Mouse (Mus musculus) liver, embryonic 11.5 days (tissue): ENCODE results near the gene Cox8a. TPM values are rescaled to one million over a fixed set of nuclear protein-coding genes. Genes with fewer than 3 reads are reported as not detected.

Source experiments
- ATAC-seq: fragments of 200-750 bp; cut with Nextera tagmentation; replicated peaks from 2 replicates; pipeline ENCODE4 v1.8.0; 2017; ENCODE audit warnings: moderate number of reproducible peaks, mild to moderate bottlenecking, moderate TSS enrichment, moderate library complexity; ENCODE audit not compliant: low FRiP score
- DNase-seq: peaks from one replicate; pipeline ENCODE4 v3.0.0-alpha.2; 2017; ENCODE audit warnings: low spot score
- H3K27ac ChIP-seq: fragments of 300-500 bp; sonication (generic); 2 replicates; pipeline ENCODE4 v1.5.1; 2014; ENCODE audit warnings: mild to moderate bottlenecking, low read depth, low read length, control low read depth
- H3K27me3 ChIP-seq: fragments of 300-500 bp; sonication (generic); replicated peaks from 2 replicates; pipeline ENCODE4 v1.6.1; 2014; ENCODE audit warnings: low read length, mixed read lengths; ENCODE audit not compliant: control insufficient read depth, insufficient read depth
- H3K36me3 ChIP-seq: fragments of 300-500 bp; sonication (generic); 2 replicates; pipeline ENCODE4 v1.6.1; 2014; ENCODE audit warnings: mild to moderate bottlenecking, low read length, moderate library complexity, mixed read lengths; ENCODE audit not compliant: control insufficient read depth, insufficient read depth
- H3K4me1 ChIP-seq: fragments of 300-500 bp; sonication (generic); replicated peaks from 2 replicates; pipeline ENCODE4 v1.6.1; 2014; ENCODE audit warnings: low read length, mixed read lengths; ENCODE audit not compliant: control insufficient read depth, insufficient read depth
- H3K4me2 ChIP-seq: fragments of 300-500 bp; sonication (generic); 2 replicates; pipeline ENCODE4 v1.6.1; 2014; ENCODE audit warnings: mild to moderate bottlenecking, control low read depth, moderate library complexity
- H3K4me3 ChIP-seq: fragments of 300-500 bp; sonication (generic); 2 replicates; pipeline ENCODE4 v1.5.1; 2014; ENCODE audit warnings: low read depth, low read length, control low read depth
- H3K9ac ChIP-seq: fragments of 300-500 bp; sonication (generic); 2 replicates; pipeline ENCODE4 v1.6.1; 2014; ENCODE audit warnings: low read depth, low read length, control low read depth
- H3K9me3 ChIP-seq: fragments of 300-500 bp; sonication (generic); 2 replicates; pipeline ENCODE4 v1.6.1; 2016; ENCODE audit warnings: low read length, inconsistent platforms, mixed read lengths; ENCODE audit not compliant: control insufficient read depth
- WGBS: fragments of 180-500 bp; shearing (Covaris S2); extraction: QIAGEN DNeasy Blood & Tissue Kit; methylation state at CpG from one replicate; pipeline ENCODE4 v1.1.7; 2014; 5-methylcytosine and 5-hydroxymethylcytosine counted together
- polyA plus RNA-seq: library from polyadenylated mRNA; unstranded; fragments of >200 nt; fragmentation: Nextera tagmentation; extraction: Ambion mirVana; gene quantifications from 2 replicates; pipeline ENCODE4 v1.2.1, GENCODE M21; 2014

Cox8a gene
- polyA plus RNA-seq, 1 experiment from 2014 or later = 1,108 TPM

- no peak overlapping the region for H3K27ac ChIP-seq
- H3K27me3 ChIP-seq = no peaks in the 10 kb centered on the region
- DNase-seq (no peak), ATAC-seq (0 out of 2 replicates have a peak, but pooled peaks have one; percentile 18)
- no peak overlapping the region for H3K4me3 ChIP-seq
- no peaks in the 10 kb centered on the region for H3K9me3 ChIP-seq
- WGBS = 86% methylated on average over 9 of the region's 9 CpGs
- H3K4me2 ChIP-seq = no peak overlapping the region
- peaks cover 19% of the 10 kb centered on the region for H3K4me1 ChIP-seq
- H3K36me3 ChIP-seq = peaks cover 35% of the 10 kb centered on the region
- no peak overlapping the region for H3K9ac ChIP-seq
These were observed 20.0 kb downstream of the Cox8a start for GRCm38 (mm10) chr19:7197445-7197844.

GRCm38 (mm10) chr19:7196741-7197270 is 20.6 kb downstream of the Cox8a start:
- Histone ChIP-seq H3K4me2 (no peak overlapping the region), H3K27ac (no peak overlapping the region), H3K36me3 (peaks cover 32% of the 10 kb centered on the region), H3K4me1 (peaks cover 25% of the 10 kb centered on the region), H3K9ac (no peak overlapping the region), H3K9me3 (no peaks in the 10 kb centered on the region), H3K27me3 (no peaks in the 10 kb centered on the region), H3K4me3 (no peak overlapping the region)
- DNase-seq (peak; percentile 52), ATAC-seq (peak; percentile 45; the same call in 1 of the 2 replicates)
- 32% methylated on average over 17 of the region's 17 CpGs for WGBS

- Histone ChIP-seq H3K27me3 (no peaks in the 10 kb centered on the region), H3K9me3 (no peaks in the 10 kb centered on the region), H3K27ac (no peak overlapping the region), H3K9ac (no peak overlapping the region), H3K36me3 (peaks cover 31% of the 10 kb centered on the region), H3K4me3 (no peak overlapping the region), H3K4me2 (peak overlapping the region; percentile 7; the same call in 1 of the 2 replicates), H3K4me1 (peaks cover 28% of the 10 kb centered on the region)
- peak; percentile 24; the same call in 1 of the 2 replicates for ATAC-seq
- peak; percentile 67 for DNase-seq
- WGBS = 18% methylated on average over 33 of the region's 33 CpGs
These were observed 21.3 kb downstream of the Cox8a start for GRCm38 (mm10) chr19:7195900-7196728.

GRCm38 (mm10) chr19:7192561-7192967 is 24.9 kb downstream of the Cox8a start:
- Histone ChIP-seq H3K9me3 (no peaks in the 10 kb centered on the region), H3K4me2 (no peak overlapping the region), H3K27ac (no peak overlapping the region), H3K4me1 (peaks cover 28% of the 10 kb centered on the region), H3K4me3 (no peak overlapping the region), H3K27me3 (no peaks in the 10 kb centered on the region), H3K9ac (no peak overlapping the region), H3K36me3 (no peaks in the 10 kb centered on the region)
- WGBS = 55% methylated on average over 2 of the region's 2 CpGs
- no peak for ATAC-seq
- DNase-seq = no peak

GRCm38 (mm10) chr19:7191639-7192038 is 25.8 kb downstream of the Cox8a start:
- ATAC-seq = no peak
- H3K9me3 ChIP-seq = no peaks in the 10 kb centered on the region
- DNase-seq = no peak
- no peaks in the 10 kb centered on the region for H3K36me3 ChIP-seq
- 41% methylated on average over 6 of the region's 6 CpGs for whole genome bisulfite sequencing
- peaks cover under 1% of the 10 kb centered on the region for H3K27me3 ChIP-seq
- H3K27ac ChIP-seq = no peak overlapping the region
- H3K4me3 ChIP-seq = no peak overlapping the region
- no peak overlapping the region for H3K4me2 ChIP-seq
- no peak overlapping the region for H3K9ac ChIP-seq
- H3K4me1 ChIP-seq = peaks cover 20% of the 10 kb centered on the region

- peaks cover 14% of the 10 kb centered on the region for H3K4me1 ChIP-seq
- DNase-seq (no peak), ATAC-seq (no peak)
- no peak overlapping the region for H3K27ac ChIP-seq
- no peak overlapping the region for H3K9ac ChIP-seq
- H3K9me3 ChIP-seq = no peaks in the 10 kb centered on the region
- no peaks in the 10 kb centered on the region for H3K36me3 ChIP-seq
- H3K27me3 ChIP-seq = peaks cover 5% of the 10 kb centered on the region
- H3K4me3 ChIP-seq = no peak overlapping the region
- 66% methylated on average over 5 of the region's 5 CpGs for WGBS
- H3K4me2 ChIP-seq = no peak overlapping the region
These were observed 26.4 kb downstream of the Cox8a start for GRCm38 (mm10) chr19:7190986-7191385.

- H3K27me3 ChIP-seq = peaks cover 19% of the 10 kb centered on the region
- no peak overlapping the region for H3K27ac ChIP-seq
- ATAC-seq (no peak), DNase-seq (no peak)
- H3K9me3 ChIP-seq = no peaks in the 10 kb centered on the region
- no peaks in the 10 kb centered on the region for H3K36me3 ChIP-seq
- no peak overlapping the region for H3K4me2 ChIP-seq
- no peak overlapping the region for H3K4me3 ChIP-seq
- peaks cover 10% of the 10 kb centered on the region for H3K4me1 ChIP-seq
- H3K9ac ChIP-seq = no peak overlapping the region
- WGBS = 53% methylated on average over 4 of the region's 4 CpGs
These were observed 28.4 kb downstream of the Cox8a start for GRCm38 (mm10) chr19:7189026-7189425.

- 57% methylated on average over 5 of the region's 5 CpGs for WGBS
- H3K9ac ChIP-seq = no peak overlapping the region
- ATAC-seq (no peak), DNase-seq (no peak)
- H3K27ac ChIP-seq = no peak overlapping the region
- H3K4me2 ChIP-seq = no peak overlapping the region
- peaks cover 9% of the 10 kb centered on the region; the same call in 1 of the 2 replicates for H3K4me1 ChIP-seq
- no peak overlapping the region for H3K4me3 ChIP-seq
- peaks cover 38% of the 10 kb centered on the region for H3K27me3 ChIP-seq
- no peaks in the 10 kb centered on the region for H3K36me3 ChIP-seq
- no peaks in the 10 kb centered on the region for H3K9me3 ChIP-seq
These were observed 30.3 kb downstream of the Cox8a start for GRCm38 (mm10) chr19:7187157-7187556.
